Mouse (Mus musculus) myocyte (in vitro differentiated cells): ENCODE data around the gene Epsti1. TPM values are rescaled to one million over a fixed set of nuclear protein-coding genes. Genes with fewer than 3 reads are reported as not detected.
A peak's percentile ranks its signal among the peaks of the same experiment; 100 is the strongest.

ENCODE experiments used
- H3K27me3 ChIP-seq: one replicate; pipeline ENCODE4 v1.6.1; 2011; ENCODE audit not compliant: control insufficient read depth, insufficient read depth, insufficient read length
- H3K36me3 ChIP-seq: one replicate; pipeline ENCODE4 v1.6.1; 2011; ENCODE audit not compliant: control insufficient read depth, insufficient read depth
- H3K4me2 ChIP-seq: one replicate; pipeline ENCODE4 v1.6.1; 2011; ENCODE audit warnings: low read depth, control low read depth
- H3K4me3 ChIP-seq: one replicate; pipeline ENCODE4 v1.5.1; 2011; ENCODE audit warnings: mild to moderate bottlenecking, control low read depth, moderate library complexity
- H3K79me2 ChIP-seq: one replicate; pipeline ENCODE4 v1.6.1; 2011; ENCODE audit not compliant: control insufficient read depth, insufficient read depth
- H3ac ChIP-seq: one replicate; pipeline ENCODE4 v1.6.1; 2011; ENCODE audit not compliant: control insufficient read depth, insufficient read length
- CEBPB ChIP-seq: IDR thresholded peaks from 2 replicates; pipeline ENCODE4 v1.6.1; 2011; ENCODE audit warnings: mild to moderate bottlenecking, moderate library complexity; ENCODE audit not compliant: poor library complexity, insufficient read depth, severe bottlenecking
- E2F4 ChIP-seq: IDR thresholded peaks from one replicate; pipeline ENCODE4 v1.6.1; 2011; ENCODE audit warnings: mild to moderate bottlenecking, control low read depth, moderate library complexity; ENCODE audit not compliant: insufficient read depth
- MAX ChIP-seq: IDR thresholded peaks from one replicate; pipeline ENCODE4 v1.6.1; 2011; ENCODE audit warnings: low read depth, mild to moderate bottlenecking, control low read depth
- MYOD1 ChIP-seq, 3 experiments: IDR thresholded peaks; one replicate each; pipeline ENCODE4 v1.6.1; 2011; ENCODE audit warnings: control low read depth in 2 of 3, low read depth in 2 of 3, mild to moderate bottlenecking in 2 of 3, moderate library complexity in 1 of 3; ENCODE audit not compliant: insufficient read length in 2 of 3, control insufficient read depth in 1 of 3
- MYOG ChIP-seq, 3 experiments: IDR thresholded peaks; one replicate each; pipeline ENCODE4 v1.6.1; 2011; ENCODE audit warnings: control low read depth in 2 of 3, low read depth in 2 of 3, mild to moderate bottlenecking in 2 of 3; ENCODE audit not compliant: insufficient read length in 2 of 3, control insufficient read depth in 1 of 3, insufficient read depth in 1 of 3
- POLR2A ChIP-seq: IDR thresholded peaks from one replicate; pipeline ENCODE4 v1.6.1; 2011; ENCODE audit warnings: low read depth, mild to moderate bottlenecking, control low read depth, moderate library complexity; ENCODE audit not compliant: insufficient read length
- POLR2AphosphoS2 ChIP-seq: IDR thresholded peaks from one replicate; pipeline ENCODE4 v1.6.1; 2011; ENCODE audit warnings: low read depth, control low read depth; ENCODE audit not compliant: insufficient read length
- REST ChIP-seq: IDR thresholded peaks from one replicate; pipeline ENCODE4 v1.6.1; 2011; ENCODE audit warnings: mild to moderate bottlenecking, control low read depth, moderate library complexity; ENCODE audit not compliant: insufficient read depth, insufficient read length
- SRF ChIP-seq: IDR thresholded peaks from one replicate; pipeline ENCODE4 v1.6.1; 2011; ENCODE audit warnings: low read depth; ENCODE audit not compliant: control insufficient read depth, insufficient read length
- TCF12 ChIP-seq: IDR thresholded peaks from one replicate; pipeline ENCODE4 v1.6.1; 2011; ENCODE audit warnings: mild to moderate bottlenecking, control low read depth; ENCODE audit not compliant: poor library complexity, insufficient read depth, severe bottlenecking
- TCF3 ChIP-seq: IDR thresholded peaks from one replicate; pipeline ENCODE4 v1.6.1; 2011; ENCODE audit warnings: low read depth, control low read depth; ENCODE audit not compliant: insufficient read length
- USF1 ChIP-seq: IDR thresholded peaks from one replicate; pipeline ENCODE4 v1.6.1; 2011; ENCODE audit warnings: low read depth, mild to moderate bottlenecking, control low read depth, moderate library complexity
- polyA plus RNA-seq: library from polyadenylated mRNA; unstranded; fragments of >200 nt; fragmentation: generic; extraction: Trizol; gene quantifications from one replicate; pipeline ENCODE4 v1.2.1, GENCODE M21; 2012; ENCODE audit warnings: missing spikeins

Gene Epsti1
- 0.07 TPM for polyA plus RNA-seq

GRCm38 (mm10) chr14:77904171-77904762, at the start of gene Epsti1:
Epsti1 (plus strand) TSS chr14:77904239.
- no peak within 1 kb of the TSS for H3K4me3 ChIP-seq
- H3K27me3 ChIP-seq = no peaks in the 10 kb centered on the region
- H3K79me2 ChIP-seq = no peaks in the 10 kb centered on the region
- peak within 1 kb of the TSS; percentile 45 for H3K4me2 ChIP-seq
- TF ChIP-seq MYOD1 (IDR thresholded peaks at IDR 0.05; ENCODE audit: control insufficient read depth in 1 of 3, insufficient read length in 2 of 3, low read depth in 2 of 3) = no peak
- TF ChIP-seq POLR2A = no peak
- TF ChIP-seq POLR2AphosphoS2 = no peak
- TF ChIP-seq MAX = no peak
- TF ChIP-seq TCF12 = no peak
- no peak for TF ChIP-seq MYOG (IDR thresholded peaks at IDR 0.05; ENCODE audit: control insufficient read depth in 1 of 3, insufficient read depth in 1 of 3, insufficient read length in 2 of 3, low read depth in 2 of 3)
- TF ChIP-seq USF1 = no peak
- no peak for TF ChIP-seq CEBPB
- TF ChIP-seq TCF3 = no peak
- no peak for TF ChIP-seq REST
- no peak for TF ChIP-seq E2F4
- TF ChIP-seq SRF = no peak
- H3K36me3 ChIP-seq = no peaks in the 10 kb centered on the region
- no peak within 1 kb of the TSS for H3ac ChIP-seq

DNA sequence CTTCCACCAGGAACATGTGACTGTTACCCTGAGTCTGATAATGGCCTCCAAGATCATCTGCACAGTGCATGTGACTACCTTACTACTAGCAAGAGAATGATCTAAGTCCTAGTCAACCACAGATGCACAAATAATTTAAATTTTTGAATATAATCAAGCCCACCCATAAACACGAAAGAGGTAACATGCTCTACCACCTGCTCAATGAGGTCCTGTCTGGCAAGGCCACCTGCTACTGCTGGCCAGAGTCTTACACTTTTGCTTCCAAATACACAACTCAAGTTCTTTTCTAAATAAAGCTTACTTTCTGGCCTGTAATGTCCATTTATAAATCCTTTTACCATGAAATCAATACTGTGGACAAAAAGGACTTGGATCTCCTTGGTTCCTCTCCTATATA, 44.1 kb upstream of the Epsti1 start:
- H3K79me2 ChIP-seq = peaks cover 19% of the 10 kb centered on the region
- no peak overlapping the region for H3ac ChIP-seq
- no peak overlapping the region for H3K4me3 ChIP-seq
- peaks cover 3% of the 10 kb centered on the region for H3K36me3 ChIP-seq
- peak overlapping the region; percentile 18 for H3K4me2 ChIP-seq
- no peaks in the 10 kb centered on the region for H3K27me3 ChIP-seq
- TF ChIP-seq USF1 (peak; percentile 0), CEBPB (no peak), MYOD1 (IDR thresholded peaks at IDR 0.05; ENCODE audit: control insufficient read depth in 1 of 3, insufficient read length in 2 of 3, low read depth in 2 of 3) (peak in 2 of 3 experiments; percentile 29 to 52)

- TF ChIP-seq MAX (no peak), CEBPB (no peak), TCF3 (no peak), POLR2A (no peak), MYOG (IDR thresholded peaks at IDR 0.05; ENCODE audit: control insufficient read depth in 1 of 3, insufficient read depth in 1 of 3, insufficient read length in 2 of 3, low read depth in 2 of 3) (no peak), USF1 (no peak), MYOD1 (IDR thresholded peaks at IDR 0.05; ENCODE audit: control insufficient read depth in 1 of 3, insufficient read length in 2 of 3, low read depth in 2 of 3) (no peak), REST (no peak), POLR2AphosphoS2 (no peak), TCF12 (no peak), SRF (no peak), E2F4 (no peak)
- peaks cover 27% of the 10 kb centered on the region for H3K79me2 ChIP-seq
- no peak overlapping the region for H3ac ChIP-seq
- H3K4me2 ChIP-seq = no peak overlapping the region
- peaks cover 3% of the 10 kb centered on the region for H3K36me3 ChIP-seq
- no peak overlapping the region for H3K4me3 ChIP-seq
- no peaks in the 10 kb centered on the region for H3K27me3 ChIP-seq
These were observed 43.0 kb upstream of the Epsti1 start for GRCm38 (mm10) chr14:77860841-77861560.

GRCm38 (mm10) chr14:77864051-77864450, 40.0 kb upstream of the Epsti1 start:
- Histone ChIP-seq H3ac (no peak overlapping the region), H3K4me2 (no peak overlapping the region), H3K27me3 (no peaks in the 10 kb centered on the region), H3K79me2 (peaks cover 27% of the 10 kb centered on the region), H3K4me3 (no peak overlapping the region), H3K36me3 (no peaks in the 10 kb centered on the region)
- TF ChIP-seq MYOD1 (IDR thresholded peaks at IDR 0.05; ENCODE audit: control insufficient read depth in 1 of 3, insufficient read length in 2 of 3, low read depth in 2 of 3) (no peak), MYOG (IDR thresholded peaks at IDR 0.05; ENCODE audit: control insufficient read depth in 1 of 3, insufficient read depth in 1 of 3, insufficient read length in 2 of 3, low read depth in 2 of 3) (no peak), TCF3 (no peak), SRF (no peak), USF1 (no peak), POLR2A (no peak), TCF12 (no peak), MAX (no peak), REST (no peak), CEBPB (no peak), E2F4 (no peak), POLR2AphosphoS2 (no peak)
